Mouse (Mus musculus) testis, adult 2 months (tissue): ENCODE results near the gene Osbpl10.

ENCODE experiments used
- CTCF ChIP-seq: fragments of 200-500 bp; IDR thresholded peaks from 2 replicates; pipeline ENCODE4 v1.5.1; 2012; ENCODE audit warnings: low read depth, mild to moderate bottlenecking, inconsistent platforms, low read length, moderate library complexity; ENCODE audit not compliant: control insufficient read depth, insufficient read depth, insufficient replicate concordance
- POLR2A ChIP-seq: fragments of 200-500 bp; IDR thresholded peaks from 2 replicates; pipeline ENCODE4 v1.6.1; 2012; ENCODE audit warnings: low read depth, mild to moderate bottlenecking, inconsistent platforms, low read length, moderate library complexity; ENCODE audit not compliant: control insufficient read depth

DNA sequence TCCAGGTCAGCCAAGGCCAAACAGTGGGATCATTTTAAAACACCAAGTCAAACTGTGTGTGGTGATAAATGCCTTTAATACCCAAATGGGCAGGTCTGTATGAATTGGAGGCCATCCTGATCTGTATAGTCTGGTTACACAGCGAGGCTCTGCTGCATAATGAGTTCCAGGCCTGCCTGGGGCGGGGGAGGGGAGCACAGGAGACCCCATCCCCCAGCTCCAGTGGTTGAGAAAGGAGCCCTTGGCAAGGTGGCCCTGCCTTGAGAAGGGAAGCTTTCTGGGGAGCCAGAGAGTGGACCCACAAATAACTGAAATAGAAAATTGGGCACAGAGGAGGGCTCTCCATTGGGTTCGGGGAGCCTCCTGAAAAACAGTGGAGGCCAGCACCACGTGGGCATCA is 43.0 kb upstream of the Osbpl10 start:
- TF ChIP-seq POLR2A (no peak), CTCF (no peak)
